Mouse (Mus musculus): Measurements from ENCODE around the gene Pkib.

The Pkib gene

DNA sequence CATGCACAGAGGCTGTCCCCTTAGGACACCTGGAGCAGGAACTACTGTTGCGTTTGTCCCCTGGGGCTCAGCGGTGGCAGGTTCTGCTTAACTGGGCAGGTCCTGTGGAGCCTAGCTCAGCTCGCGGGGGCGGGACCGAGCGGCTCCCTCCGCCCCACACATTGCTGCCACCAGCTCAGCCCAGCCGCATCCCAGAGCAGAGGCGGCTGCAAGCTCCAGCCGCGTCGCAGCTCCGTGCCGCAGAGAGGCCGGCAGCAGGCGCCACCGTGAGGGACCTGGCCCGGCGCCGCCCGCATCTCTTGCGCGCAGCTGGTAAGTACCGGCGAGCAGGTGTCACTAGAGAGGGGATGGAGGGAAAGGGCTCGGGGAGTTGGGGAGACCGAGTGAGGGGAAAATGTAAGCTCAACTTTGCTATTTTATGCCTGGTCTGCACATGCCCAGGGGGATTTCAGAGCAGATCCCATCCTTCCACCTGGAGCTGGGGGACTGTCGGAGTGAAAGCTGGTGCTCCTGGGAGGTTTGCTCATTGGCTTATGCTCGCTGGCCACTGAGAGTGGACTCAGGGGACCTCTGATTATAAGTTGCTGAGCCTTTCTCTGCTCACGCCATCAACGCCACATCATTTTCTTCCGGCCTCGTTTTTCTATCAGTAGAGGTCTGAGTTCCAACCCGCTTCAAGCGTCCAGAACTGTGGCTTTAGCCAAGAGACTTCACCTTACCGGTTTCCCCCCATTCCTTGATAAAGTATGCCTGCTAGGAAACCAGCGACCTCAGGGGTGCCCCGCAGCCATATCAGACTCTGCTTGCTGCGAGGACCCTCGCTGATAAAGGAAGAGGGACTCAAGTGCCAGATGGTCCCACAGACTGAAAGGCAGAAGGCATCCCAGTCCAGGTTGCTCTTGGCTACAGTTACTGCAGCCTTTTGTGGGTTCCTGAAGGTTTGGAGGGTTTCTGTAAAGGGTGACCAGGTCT lies at the start of gene Pkib:
Gene Pkib (plus strand): TSS at position 86 of the 972 bp plus-strand sequence.
- DNase-seq (ENCODE audit: low spot score) = no peak

DNA sequence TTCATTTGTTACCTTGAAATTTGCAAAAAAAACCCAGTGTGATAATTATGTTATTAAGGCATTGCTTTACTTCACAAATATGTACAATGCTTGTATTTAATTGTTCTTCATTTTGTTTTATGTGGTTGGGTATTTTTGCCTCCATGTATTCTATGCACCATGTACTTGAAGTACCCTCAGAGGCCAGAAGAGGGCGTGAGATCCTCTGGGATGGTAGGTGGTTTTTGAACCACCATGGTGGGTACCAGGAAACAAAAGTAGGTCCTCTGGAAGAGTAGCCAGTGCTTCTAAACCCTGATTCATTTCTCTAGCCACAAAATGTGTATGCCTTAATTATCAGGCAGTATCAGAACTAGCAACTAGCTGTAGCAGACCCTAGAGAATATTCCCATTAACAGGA lies 47.9 kb upstream of the Pkib start:
- DNase-seq (ENCODE audit: low spot score) = no peak

DNA sequence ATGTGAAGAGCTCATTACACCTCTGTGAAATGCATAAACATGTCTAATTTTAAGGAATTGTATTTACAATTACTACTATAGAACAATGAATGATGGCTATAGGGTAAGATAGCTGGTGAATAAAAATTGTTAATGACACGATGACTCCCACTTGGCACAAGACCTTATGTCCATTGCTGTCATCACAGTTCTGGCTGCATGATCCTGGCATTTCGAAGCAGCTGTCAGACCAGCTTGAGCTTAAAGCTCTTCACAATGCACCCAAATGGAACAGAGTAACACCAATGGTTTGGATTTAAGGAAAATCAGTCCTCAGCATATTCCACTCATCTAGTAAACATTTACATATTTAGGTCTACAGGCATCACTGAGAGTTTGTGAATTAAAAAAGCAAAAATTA lies 37.5 kb upstream of the Pkib start:
- DNase-seq (ENCODE audit: low spot score) = no peak

DNA sequence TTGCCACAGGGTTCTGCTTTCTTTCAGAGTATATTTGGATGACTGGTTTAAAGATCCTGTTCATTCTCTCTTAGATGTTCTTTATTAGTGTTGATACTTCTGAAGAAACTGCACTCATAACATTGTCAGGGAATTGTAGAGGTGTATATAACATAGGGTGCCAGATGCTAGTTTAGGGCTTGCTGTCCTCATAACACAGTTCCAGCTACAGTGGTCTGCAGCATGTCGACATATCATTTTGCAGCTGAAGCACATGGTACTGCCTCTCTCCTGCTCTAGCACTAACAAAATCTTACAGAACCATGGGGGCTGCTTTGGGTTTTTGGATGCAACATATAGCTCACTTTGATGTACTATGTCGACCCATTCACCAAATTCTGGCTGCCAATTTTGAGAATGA lies 34.6 kb upstream of the Pkib start:
- no peak for DNase-seq (ENCODE audit: low spot score)

DNA sequence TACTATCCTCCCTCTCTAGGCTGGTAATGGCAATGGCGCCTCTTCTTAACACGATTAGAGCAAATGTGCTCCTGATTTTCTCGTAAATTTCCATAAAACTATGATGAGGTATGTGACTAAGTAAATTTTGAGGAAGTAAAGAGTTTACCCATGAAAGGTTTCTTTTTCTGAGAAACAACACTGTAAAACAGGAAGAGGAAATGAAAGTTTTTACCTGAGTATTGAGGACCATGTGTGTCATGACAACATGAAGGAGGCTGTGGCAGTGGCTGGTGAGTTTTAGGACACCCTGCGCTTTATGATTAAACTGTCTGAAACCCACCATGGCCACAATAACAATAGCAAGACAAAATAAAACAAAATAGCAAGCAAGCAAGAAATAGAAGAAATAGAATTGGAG lies 28.8 kb upstream of the Pkib start:
- no peak for DNase-seq (ENCODE audit: low spot score)

DNA sequence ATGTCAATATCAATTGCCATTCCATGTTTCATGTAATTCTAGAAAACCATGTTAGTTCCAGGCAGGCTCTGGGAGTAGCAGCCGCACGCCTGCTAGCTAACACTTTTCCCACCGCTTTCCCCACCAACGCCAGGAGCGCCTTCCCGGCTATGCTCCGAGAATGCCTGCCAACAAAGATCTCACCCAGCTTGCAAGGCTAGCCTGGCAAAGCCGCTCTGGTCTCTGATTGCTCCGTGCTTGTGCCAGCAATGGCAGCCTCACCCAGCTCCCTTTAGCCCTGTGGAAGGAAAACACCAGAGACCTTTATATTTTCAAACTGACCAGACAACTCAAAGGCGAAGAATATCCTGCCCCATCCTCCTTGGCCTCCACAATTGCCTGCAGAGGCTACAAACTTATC lies 8.5 kb upstream of the Pkib start:
- no peak for DNase-seq (ENCODE audit: low spot score)

DNA sequence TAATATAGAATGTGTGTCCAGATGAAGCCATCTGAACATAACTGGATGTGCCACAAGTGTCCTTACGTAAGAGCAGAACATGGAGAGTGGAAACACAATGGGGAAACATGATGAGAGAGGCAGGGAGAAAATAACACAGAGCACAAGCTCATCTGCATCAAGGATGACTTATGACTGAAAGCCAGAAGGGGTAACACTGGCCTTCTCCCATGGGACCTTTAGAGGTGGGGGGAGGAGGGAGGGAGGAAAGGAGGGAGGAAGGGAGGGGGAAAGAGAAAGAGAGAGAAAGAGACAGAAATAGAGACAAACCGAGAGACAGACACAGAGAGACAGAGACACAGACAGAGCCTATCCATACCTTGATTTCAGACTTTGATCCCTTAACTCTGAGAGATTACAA lies 4.0 kb upstream of the Pkib start:
- DNase-seq (ENCODE audit: low spot score) = no peak

DNA sequence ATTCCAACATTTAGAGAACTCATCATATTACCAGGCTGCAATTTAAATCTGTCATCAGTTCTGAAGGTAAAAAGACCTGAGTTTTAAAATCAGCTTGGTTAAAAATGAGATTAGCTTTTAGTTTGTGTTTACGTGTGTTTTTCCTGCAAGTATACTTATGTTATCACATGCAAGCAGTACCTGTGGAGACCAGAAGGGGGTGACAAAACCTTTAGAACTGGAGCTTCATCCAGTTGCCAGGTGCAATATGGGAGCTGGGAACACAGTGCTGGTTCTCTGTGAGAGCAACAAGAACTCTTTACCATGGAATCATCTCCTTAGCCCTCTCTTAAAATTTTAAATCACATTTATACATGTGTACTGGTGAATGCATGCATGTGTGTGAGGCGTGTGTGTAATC lies 1.2 kb upstream of the Pkib start:
- no peak for DNase-seq (ENCODE audit: low spot score)

DNA sequence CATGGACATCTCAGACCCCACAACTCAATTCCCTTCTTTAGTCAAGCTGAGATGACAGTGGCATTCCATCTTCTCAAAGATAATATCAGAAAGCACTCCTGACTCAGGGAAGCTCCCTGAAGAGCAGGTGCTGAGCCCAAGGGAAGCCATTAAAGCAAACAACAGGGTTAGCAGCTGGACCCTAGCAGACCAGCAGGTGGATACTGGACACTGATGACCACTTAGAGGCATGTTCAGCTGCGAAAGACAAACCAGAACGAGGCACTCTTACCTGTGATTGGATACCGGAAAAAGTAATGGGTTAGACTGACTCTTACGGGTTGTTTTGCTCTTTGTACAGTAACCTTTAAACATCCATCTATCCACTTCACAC lies 1.1 kb downstream of the Pkib start:
- DNase-seq (ENCODE audit: low spot score) = no peak

DNA sequence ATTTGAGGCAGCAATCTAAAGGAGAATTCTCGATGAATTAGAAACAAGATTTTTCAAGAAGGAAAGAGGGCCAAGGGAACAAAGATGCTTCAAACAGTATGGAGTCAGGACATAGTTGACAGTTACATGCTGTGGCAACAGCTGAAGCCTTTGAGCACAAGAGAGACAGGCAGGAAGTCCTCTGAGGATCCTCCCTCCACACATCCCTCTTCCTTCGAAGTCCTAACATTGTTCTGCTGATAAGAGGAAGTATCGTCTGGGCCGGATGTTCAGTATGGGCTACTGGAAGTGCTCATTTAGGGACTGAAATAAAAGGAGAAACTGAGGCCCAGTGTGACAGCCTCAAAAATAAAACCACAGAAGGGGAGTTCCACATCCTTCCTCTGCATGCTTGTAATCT lies 5.2 kb downstream of the Pkib start:
- DNase-seq (ENCODE audit: low spot score) = no peak

DNA sequence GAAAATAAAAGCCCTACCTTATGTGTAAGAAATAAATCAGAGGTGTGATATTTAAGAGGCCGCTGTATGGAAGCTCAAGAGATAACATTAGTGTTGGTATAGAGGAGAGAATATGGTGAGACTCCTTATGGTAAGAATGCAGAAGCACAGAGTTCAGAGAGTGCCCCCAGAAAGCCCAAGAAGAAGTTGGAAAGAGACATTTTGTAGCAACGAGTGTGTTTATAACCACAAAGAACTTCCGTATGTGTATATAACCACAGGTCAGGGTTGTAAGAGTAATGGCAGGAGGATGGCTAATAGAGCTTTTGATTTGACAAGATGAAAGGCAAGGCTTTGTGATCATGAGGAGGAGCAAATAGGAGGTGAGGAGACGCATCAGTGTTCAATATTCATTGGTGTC lies 6.5 kb downstream of the Pkib start:
- no peak for DNase-seq (ENCODE audit: low spot score)

DNA sequence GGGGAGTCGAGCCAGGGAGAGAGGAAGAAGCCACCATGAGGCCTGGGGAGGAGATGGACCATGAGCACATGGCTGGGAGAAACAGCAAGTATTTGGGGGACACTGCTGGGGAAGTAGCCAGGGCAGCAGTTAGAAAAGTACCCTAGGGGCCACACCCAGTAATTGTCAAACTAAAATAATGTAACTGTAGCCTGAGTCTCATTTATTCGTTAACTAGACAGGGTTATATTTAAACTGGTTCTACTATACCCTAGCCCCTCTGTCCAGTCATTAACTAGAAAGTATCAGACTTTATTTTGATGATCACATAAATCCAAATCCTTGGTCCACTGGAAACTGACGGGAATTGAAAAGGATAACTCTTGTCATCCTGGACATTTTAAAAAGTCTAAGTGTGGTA lies 7.8 kb downstream of the Pkib start:
- no peak for DNase-seq (ENCODE audit: low spot score)

DNA sequence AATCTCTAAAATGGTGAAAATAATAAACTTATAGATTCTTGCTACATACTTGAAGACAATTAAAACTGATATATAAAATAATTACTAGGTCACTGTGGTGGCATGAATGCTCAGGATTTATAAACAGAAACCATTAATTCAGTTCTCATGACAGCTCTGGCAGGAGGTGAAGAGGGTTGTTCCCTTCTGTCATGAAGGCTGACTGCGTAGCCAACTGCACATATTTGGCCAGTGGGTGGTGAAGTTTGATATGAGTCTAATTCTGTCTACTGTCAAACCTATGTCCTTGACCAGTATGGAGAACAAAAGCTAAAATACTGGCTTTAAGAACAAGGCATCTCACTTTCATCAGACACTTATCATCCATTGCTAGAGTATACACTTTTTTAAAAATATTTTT lies 21.5 kb downstream of the Pkib start:
- DNase-seq (ENCODE audit: low spot score) = no peak

DNA sequence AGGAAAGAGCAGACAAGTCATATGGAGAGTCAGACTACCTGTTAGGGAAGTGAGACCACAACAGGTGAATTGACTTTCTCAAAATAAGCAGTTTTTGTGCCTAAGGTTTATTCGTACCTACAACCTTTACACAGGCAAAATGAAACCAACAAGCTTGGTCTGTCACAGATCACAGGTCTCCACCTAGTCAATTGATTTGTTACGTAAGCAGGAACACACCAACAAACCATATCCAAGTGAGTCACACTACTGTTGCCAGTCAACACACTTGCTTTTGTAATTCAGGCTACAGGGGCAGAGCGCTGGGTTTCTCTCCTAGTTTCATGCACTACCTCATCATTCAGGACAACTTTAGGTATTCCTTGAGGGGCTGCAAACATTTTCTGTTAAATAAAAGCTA lies 28.7 kb downstream of the Pkib start:
- no peak for DNase-seq (ENCODE audit: low spot score)

DNA sequence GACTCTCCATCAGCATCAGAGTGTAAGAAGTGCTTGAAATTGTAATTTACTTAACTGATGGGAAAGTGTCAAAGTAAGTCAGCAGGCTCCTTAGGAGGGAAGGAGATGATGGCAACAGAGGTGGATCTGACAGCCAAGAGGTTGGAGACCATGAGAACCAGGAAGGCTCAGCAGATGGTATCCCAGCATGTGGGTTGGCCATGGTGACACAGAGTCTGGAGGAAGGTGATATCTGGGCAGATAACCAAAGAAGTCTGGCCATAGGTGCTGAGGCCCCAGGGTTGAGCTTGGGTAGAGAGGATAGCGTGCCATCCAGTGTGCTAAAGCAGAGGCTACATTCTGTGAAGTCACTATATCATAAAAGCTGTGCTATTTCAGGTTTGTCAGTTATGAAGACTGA lies 32.0 kb downstream of the Pkib start:
- no peak for DNase-seq (ENCODE audit: low spot score)

DNA sequence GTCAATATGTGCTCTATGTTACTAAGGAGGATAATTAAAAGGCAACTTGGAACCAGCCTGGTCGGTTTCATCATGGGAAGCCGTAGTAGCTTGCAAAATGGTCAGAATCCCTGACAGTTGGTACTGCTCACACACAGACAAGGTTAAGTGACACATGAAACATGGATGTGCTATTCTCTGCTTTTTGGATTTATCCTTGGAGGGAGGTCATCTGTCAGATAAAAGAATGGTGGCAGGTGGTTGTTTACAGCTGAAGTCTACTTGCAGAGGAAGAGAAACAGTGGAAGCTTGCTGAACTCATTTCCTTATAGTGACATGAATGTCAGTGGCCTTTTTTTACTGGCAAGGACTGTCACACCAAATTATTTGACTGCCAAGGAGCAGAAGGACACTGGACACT lies 32.5 kb downstream of the Pkib start:
- no peak for DNase-seq (ENCODE audit: low spot score)

DNA sequence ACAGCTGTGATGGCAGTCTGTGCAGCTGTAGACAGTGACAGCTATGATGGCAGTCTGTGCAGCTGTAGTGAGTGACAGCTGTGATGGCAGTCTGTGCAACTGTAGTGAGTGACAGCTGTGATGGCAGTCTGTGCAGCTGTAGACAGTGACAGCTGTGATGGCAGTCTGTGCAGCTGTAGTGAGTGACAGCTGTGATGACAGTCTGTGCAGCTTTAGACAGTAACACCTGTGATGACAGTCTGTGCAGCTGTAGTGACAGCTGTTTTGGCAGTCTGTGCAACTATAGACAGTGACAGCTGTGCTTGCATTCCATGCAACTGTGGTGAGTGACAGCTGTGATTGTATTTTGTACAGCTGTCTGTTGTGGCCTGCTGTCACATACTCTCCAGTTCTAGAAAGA lies 44.0 kb downstream of the Pkib start:
- no peak for DNase-seq (ENCODE audit: low spot score)

DNA sequence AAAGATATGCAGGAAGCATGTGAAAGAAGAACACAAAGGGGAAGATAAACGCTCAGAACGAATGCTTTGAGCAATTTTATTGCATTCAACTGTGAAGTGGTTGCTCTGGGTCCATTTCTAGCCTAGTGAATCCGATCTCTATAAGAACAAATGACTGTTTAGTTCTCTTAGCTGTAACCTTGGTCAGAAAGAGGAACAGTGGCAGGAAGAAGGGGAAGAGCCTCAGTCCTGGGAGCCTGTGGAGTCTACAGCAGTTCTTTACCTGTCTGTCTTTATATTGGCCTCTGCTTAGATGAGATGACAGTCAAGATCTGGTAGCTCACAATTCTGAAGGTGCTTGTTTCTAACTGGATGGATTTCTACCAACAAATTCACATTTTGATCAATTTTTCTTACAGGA lies 56.2 kb downstream of the Pkib start:
- DNase-seq (ENCODE audit: low spot score) = no peak

DNA sequence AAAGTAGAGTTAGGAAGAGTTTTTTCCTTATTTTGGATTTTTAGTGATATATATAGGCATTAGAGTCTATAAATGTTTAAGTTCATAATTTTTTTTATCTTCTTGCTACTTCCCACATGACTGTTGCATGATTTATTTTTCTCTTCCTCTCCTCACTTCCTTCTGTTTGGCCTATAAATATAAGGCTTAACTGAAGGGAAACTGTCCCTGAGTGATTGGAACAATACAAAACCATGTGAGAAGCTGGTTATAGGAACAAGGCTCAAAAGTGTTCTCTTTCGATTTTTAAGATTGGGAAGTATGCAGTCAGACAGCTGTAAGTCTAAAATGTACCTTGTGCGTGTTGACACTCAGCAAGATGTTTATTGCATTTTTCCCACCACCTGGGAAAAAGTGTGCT lies 58.4 kb downstream of the Pkib start:
- no peak for DNase-seq (ENCODE audit: low spot score)

DNA sequence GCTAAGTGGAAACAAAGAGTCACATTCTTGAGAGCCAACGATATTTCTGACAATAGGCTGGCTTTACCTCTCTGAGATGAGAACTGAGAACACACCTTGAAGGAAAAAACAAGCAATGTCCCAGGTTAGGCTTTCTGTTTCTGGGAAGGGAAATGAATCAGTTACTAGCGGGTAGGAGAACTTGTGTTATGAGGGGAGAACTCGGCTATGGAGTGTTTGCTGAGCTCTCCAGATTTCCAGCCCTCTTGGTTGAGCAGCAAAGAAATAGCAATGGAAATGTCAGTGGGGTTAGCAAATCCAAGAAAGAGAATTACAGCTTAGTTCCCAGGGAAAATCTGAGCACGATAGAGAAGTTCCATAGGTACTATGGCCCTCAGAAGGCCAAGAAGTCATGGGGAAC lies 70.5 kb downstream of the Pkib start:
- no peak for DNase-seq (ENCODE audit: low spot score)

DNA sequence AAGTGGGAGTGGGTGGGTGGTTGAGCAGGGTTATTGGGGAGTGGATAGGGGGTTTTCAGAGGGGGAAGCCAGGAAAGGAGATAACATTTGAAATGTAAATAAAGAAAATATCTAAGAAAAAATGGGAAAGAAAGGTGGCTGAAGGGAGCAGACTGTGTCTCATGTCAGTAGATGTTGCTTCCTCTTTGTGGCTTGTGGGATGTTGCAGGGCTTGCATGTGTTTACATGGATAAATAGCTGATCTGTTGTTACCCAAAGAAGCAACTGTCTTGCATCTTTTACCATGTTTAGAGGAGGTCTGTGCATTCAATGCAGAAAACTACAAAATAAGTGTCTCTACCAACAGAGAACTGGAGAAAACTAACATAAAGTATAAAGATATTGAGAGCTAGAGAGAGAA lies 89.3 kb downstream of the Pkib start:
- no peak for DNase-seq (ENCODE audit: low spot score)

DNA sequence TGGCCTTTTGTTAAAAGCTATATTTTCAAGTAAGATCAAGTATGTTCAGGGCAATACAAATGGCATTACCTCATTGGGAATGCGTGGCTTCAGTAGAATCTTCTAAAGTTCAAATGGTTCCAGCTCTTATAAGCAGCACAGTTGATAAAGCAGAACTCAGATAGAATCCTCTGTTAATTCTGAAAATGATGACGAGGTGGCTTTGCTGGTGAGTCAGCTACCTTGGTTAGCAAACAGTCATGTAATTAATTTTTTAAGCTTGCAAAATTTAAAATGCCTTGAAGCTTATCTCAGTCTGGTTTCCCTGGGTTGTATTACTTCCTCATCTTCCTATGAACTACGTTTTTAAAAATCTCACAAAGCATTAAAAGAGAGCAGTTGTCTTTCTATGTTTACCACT lies 90.6 kb downstream of the Pkib start:
- no peak for DNase-seq (ENCODE audit: low spot score)

DNA sequence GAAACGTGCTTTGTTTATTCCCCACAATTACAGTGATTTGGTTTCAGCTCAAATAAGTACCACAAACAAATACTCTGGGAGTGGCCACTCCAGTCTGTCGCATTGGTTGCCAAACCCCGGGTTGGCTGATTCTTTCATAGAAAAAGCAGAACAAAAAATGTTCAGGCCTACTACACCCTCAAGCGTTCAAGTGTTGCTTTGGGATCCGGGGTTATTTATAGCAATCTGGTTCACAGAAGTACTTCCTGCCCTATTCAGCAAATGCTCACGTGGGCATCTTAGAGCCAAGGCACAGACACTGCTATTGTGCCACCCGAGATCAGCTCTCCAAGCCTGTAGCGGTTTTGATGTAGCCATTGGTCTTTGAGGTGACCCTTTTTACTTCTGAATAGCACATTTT lies 95.9 kb downstream of the Pkib start:
- no peak for DNase-seq (ENCODE audit: low spot score)

DNA sequence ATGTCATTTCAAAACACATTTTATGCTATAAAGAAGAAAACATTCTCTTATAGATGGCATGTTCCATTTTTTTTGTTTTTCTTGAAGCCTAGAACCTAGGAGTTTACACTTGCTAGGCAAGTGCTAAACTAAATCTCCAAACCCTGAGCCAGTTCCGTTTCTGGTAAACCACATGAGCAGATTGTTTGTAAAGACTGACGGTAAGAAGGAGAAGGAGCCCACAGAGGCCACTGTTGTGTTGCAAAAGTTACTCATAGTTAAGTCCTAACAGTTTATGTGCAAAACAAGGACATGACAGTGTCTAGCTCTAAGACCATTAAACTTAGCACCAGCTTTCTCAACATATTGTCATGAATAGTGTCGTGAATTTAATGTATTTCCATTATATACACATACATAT lies 99.9 kb downstream of the Pkib start:
- DNase-seq (ENCODE audit: low spot score) = no peak

Measured in c-Kit-positive CD71-positive TER-119-positive erythroid progenitor cells, embryonic 14.5 days (primary cell).